Comparison of ENCODE assay signal across 12 mouse cellular contexts in genomic region chr15:31805522-31805921, GRCm38 (mm10).
DNase-seq lines count a peak whose midpoint lies in the region; ATAC-seq and TF ChIP-seq lines count a peak whose summit lies in the region.
"Had no signal": no experiment of that assay in that cellular context is flagged by ENCODE, and none has a peak within 500 bp of the region (broad histone marks: within the 10 kb centered on the region; RNA-seq: fewer than 3 reads in every experiment).

No protein-coding gene starts in this region.

- no peaks in the 10 kb centered on the region for H3K4me1 ChIP-seq in kidney, postnatal 0 days (replicated peaks; ENCODE audit: insufficient read depth, low read length)
- H3K4me1 ChIP-seq in kidney, embryonic 14.5 days (ENCODE audit: control insufficient read depth, insufficient read depth, low read length) = no peaks in the 10 kb centered on the region
- H3K4me1 ChIP-seq: hindbrain, embryonic 10.5 days had no signal

- DNase-seq in adrenal gland, adult 2 months = peak; percentile 48
- DNase-seq in adrenal gland, postnatal 4 days (ENCODE audit: low spot score in 2 of 2) = no peak
- peak; percentile 61 for DNase-seq in kidney, postnatal 0 days (ENCODE audit: low spot score)
- peak; percentile 30 for DNase-seq in cerebellum, adult 9-11 months
- peak; percentile 67 for DNase-seq in lung, postnatal 10 days
- DNase-seq in frontal cortex, postnatal 36 days (ENCODE audit: low spot score in 2 of 2) = no peak
- DNase-seq in urinary bladder, adult 2 months (ENCODE audit: low spot score) = no peak
- DNase-seq: liver, postnatal 0 days; right cerebral cortex, postnatal 4 days had no signal

- H3K4me2 ChIP-seq in kidney, postnatal 0 days (ENCODE audit: low read length) = no peak overlapping the region
- no peak overlapping the region for H3K4me2 ChIP-seq in kidney, embryonic 14.5 days (replicated peaks; ENCODE audit: low read depth, low read length)

- H3K9ac ChIP-seq in kidney, postnatal 0 days (ENCODE audit: low read depth, low read length) = no peak overlapping the region
- no peak overlapping the region for H3K9ac ChIP-seq in kidney, embryonic 14.5 days (ENCODE audit: low read depth, low read length)
- H3K9ac ChIP-seq: liver, postnatal 0 days had no signal

- TF ChIP-seq CTCF in kidney, postnatal 0 days (IDR thresholded peaks at IDR 0.05; ENCODE audit: low read depth) = no peak

- H3K4me3 ChIP-seq in kidney, postnatal 0 days (replicated peaks; ENCODE audit: low read depth, low read length) = no peak overlapping the region
- no peak overlapping the region for H3K4me3 ChIP-seq in kidney, embryonic 14.5 days (ENCODE audit: low read length)
- H3K4me3 ChIP-seq: hindbrain, embryonic 10.5 days had no signal

- H3K27ac ChIP-seq in kidney, postnatal 0 days = no peak overlapping the region
- H3K27ac ChIP-seq in kidney, embryonic 14.5 days (ENCODE audit: low read depth, low read length) = no peak overlapping the region
- H3K27ac ChIP-seq: hindbrain, embryonic 10.5 days; stomach, postnatal 0 days had no signal

- H3K36me3 ChIP-seq in kidney, postnatal 0 days (ENCODE audit: insufficient read depth, low read length) = no peaks in the 10 kb centered on the region
- H3K36me3 ChIP-seq in kidney, embryonic 14.5 days (ENCODE audit: control insufficient read depth, insufficient read depth, low read length) = no peaks in the 10 kb centered on the region
- H3K36me3 ChIP-seq: hindbrain, embryonic 10.5 days had no signal

- no peak for ATAC-seq in kidney, postnatal 0 days (replicated peaks; ENCODE audit: low FRiP score, low read depth)
- no peak for ATAC-seq in kidney, embryonic 14.5 days (ENCODE audit: low FRiP score, low TSS enrichment)
- ATAC-seq: liver, postnatal 0 days had no signal

- H3K9me3 ChIP-seq in kidney, postnatal 0 days (replicated peaks; ENCODE audit: low read length) = no peaks in the 10 kb centered on the region
- no peaks in the 10 kb centered on the region for H3K9me3 ChIP-seq in kidney, embryonic 14.5 days (ENCODE audit: control insufficient read depth, low read length)
- H3K9me3 ChIP-seq: hindbrain, embryonic 10.5 days had no signal

- WGBS in kidney, postnatal 0 days = 39% methylated on average over 3 of the region's 3 CpGs
- WGBS in kidney, embryonic 14.5 days = 56% methylated on average over 3 of the region's 3 CpGs

- no peaks in the 10 kb centered on the region for H3K27me3 ChIP-seq in kidney, postnatal 0 days (ENCODE audit: insufficient read depth, low read length)
- no peaks in the 10 kb centered on the region for H3K27me3 ChIP-seq in kidney, embryonic 14.5 days (ENCODE audit: control insufficient read depth, insufficient read depth, low read length)

Comparison
In these comparisons a context has a peak if more than half of its experiments do, and no peak if none do; other contexts are left out.
1. DNase-seq: peak in adrenal gland, adult 2 months (single experiment), kidney, postnatal 0 days (single experiment), cerebellum, adult 9-11 months (single experiment) and lung, postnatal 10 days (single experiment); none in adrenal gland, postnatal 4 days (0 of 2), frontal cortex, postnatal 36 days (0 of 2) and urinary bladder, adult 2 months (single experiment).